Mouse (Mus musculus): ENCODE results near the gene Foxj3. TPM values are rescaled to one million over a fixed set of nuclear protein-coding genes. Genes with fewer than 3 reads are reported as not detected.

Gene Foxj3
- polyA plus RNA-seq, 1 experiment from 2014 or later = 5.3 TPM

- no peak overlapping the region for H3K27ac ChIP-seq (ENCODE audit: low read length)
- WGBS (ENCODE audit: insufficient replicate concordance) = 80% methylated on average over 1 of the region's 1 CpGs
- peaks cover 2% of the 10 kb centered on the region for H3K36me3 ChIP-seq (ENCODE audit: control insufficient read depth, insufficient read depth)
These were observed 53.2 kb downstream of the Foxj3 start for GRCm38 (mm10) chr4:119590027-119590426.

DNA sequence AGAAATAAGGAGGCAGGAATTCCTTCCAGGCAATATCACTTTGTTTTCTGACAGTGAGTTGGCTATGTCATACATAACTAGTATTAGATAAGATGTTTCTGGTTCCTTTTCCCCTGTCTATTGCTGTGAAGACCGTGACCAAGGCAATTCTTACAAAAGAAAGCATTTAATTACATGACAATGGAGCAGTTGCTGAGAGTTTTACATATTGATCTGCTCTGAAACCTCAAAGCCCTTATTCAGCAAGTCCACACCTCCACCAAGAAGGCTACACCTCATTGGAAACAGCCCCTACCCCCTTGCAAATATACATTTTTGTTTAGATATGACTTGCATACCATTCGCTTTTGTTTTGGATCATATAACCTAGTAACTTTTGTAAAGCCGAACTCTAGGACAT, 55.7 kb downstream of the Foxj3 start:
- Histone ChIP-seq H3K4me2 (ENCODE audit: low read depth, low read length) (no peak overlapping the region), H3K9ac (ENCODE audit: low read depth, low read length) (no peak overlapping the region), H3K36me3 (ENCODE audit: control insufficient read depth, insufficient read depth) (peaks cover 2% of the 10 kb centered on the region; the same call in 1 of the 2 replicates), H3K4me1 (ENCODE audit: control insufficient read depth, low read depth, low read length) (no peaks in the 10 kb centered on the region), H3K9me3 (replicated peaks; ENCODE audit: control insufficient read depth, low read length) (no peaks in the 10 kb centered on the region), H3K4me3 (ENCODE audit: low read depth, low read length) (no peak overlapping the region), H3K27me3 (ENCODE audit: control insufficient read depth, insufficient read depth, low read depth, low read length) (no peaks in the 10 kb centered on the region), H3K27ac (ENCODE audit: low read length) (no peak overlapping the region)
- 65% methylated on average over 3 of the region's 3 CpGs for WGBS (ENCODE audit: insufficient replicate concordance)
- no peak for ATAC-seq (ENCODE audit: low read depth)

More at GRCm38 (mm10) chr4:119590027-119590426, 53.2 kb downstream of the Foxj3 start:
- Histone ChIP-seq H3K4me1 (ENCODE audit: control insufficient read depth, low read depth, low read length) (no peaks in the 10 kb centered on the region), H3K9me3 (replicated peaks; ENCODE audit: control insufficient read depth, low read length) (no peaks in the 10 kb centered on the region), H3K9ac (ENCODE audit: low read depth, low read length) (no peak overlapping the region), H3K27me3 (ENCODE audit: control insufficient read depth, insufficient read depth, low read depth, low read length) (no peaks in the 10 kb centered on the region), H3K4me2 (ENCODE audit: low read depth, low read length) (no peak overlapping the region), H3K4me3 (ENCODE audit: low read depth, low read length) (no peak overlapping the region)
- ATAC-seq (ENCODE audit: low read depth) = no peak

DNA sequence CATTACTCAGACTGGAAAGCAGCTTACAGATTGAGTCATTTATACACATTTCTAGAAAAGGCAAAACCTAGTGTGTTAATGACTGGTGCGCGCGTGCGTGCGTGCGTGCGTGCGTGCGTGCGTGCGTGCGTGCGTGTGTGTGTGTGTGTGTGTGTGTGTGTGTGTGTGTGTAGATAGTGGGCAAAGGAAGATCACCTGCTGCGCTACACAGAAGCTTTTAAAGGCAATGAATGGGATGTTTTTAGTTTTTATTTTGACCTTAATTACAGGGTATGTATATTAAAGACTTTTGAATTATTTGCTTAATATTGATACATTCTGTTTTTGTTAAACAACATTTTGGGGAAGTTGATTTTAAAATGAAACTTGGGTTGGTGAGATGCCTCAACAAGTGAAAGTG, 57.5 kb downstream of the Foxj3 start:
- H3K9ac ChIP-seq (ENCODE audit: low read depth, low read length) = no peak overlapping the region
- no peak overlapping the region for H3K4me2 ChIP-seq (ENCODE audit: low read depth, low read length)
- H3K4me3 ChIP-seq (ENCODE audit: low read depth, low read length) = no peak overlapping the region
- no peaks in the 10 kb centered on the region for H3K36me3 ChIP-seq (ENCODE audit: control insufficient read depth, insufficient read depth)
- H3K9me3 ChIP-seq (replicated peaks; ENCODE audit: control insufficient read depth, low read length) = no peaks in the 10 kb centered on the region
- no peak for ATAC-seq (ENCODE audit: low read depth)
- H3K27me3 ChIP-seq (ENCODE audit: control insufficient read depth, insufficient read depth, low read depth, low read length) = no peaks in the 10 kb centered on the region
- no peak overlapping the region for H3K27ac ChIP-seq (ENCODE audit: low read length)
- 87% methylated on average over 14 of the region's 14 CpGs for WGBS (ENCODE audit: insufficient replicate concordance)
- no peaks in the 10 kb centered on the region for H3K4me1 ChIP-seq (ENCODE audit: control insufficient read depth, low read depth, low read length)

DNA sequence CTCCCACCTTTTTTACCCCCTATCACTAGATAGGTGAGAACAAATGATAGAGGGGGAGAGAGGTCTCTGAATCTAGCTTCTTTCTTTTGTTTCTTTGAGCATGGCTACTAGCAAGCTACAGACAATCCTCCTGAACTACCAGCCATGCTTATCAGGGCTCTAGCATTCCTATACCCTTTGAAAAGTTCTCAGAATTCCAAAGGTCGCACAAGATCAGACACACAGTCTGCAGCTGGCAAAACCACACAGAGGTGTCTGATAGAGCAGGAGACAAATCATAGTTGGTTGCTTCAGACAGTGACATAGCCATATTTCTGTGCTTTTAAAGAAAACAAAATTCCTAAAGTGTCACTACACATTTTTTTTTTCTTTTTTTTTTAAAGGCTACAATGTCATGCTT, 62.8 kb downstream of the Foxj3 start:
- Histone ChIP-seq H3K27ac (ENCODE audit: low read length) (no peak overlapping the region), H3K36me3 (ENCODE audit: control insufficient read depth, insufficient read depth) (0 out of 2 replicates have a peak, but pooled peaks cover 2% of the 10 kb centered on the region), H3K9me3 (replicated peaks; ENCODE audit: control insufficient read depth, low read length) (no peaks in the 10 kb centered on the region), H3K4me3 (ENCODE audit: low read depth, low read length) (no peak overlapping the region), H3K4me2 (ENCODE audit: low read depth, low read length) (no peak overlapping the region), H3K4me1 (ENCODE audit: control insufficient read depth, low read depth, low read length) (no peaks in the 10 kb centered on the region), H3K27me3 (ENCODE audit: control insufficient read depth, insufficient read depth, low read depth, low read length) (no peaks in the 10 kb centered on the region), H3K9ac (ENCODE audit: low read depth, low read length) (no peak overlapping the region)
- ATAC-seq (ENCODE audit: low read depth) = peak; percentile 67; the same call in 1 of the 2 replicates
- 40% methylated on average over 1 of the region's 1 CpGs for WGBS (ENCODE audit: insufficient replicate concordance)

DNA sequence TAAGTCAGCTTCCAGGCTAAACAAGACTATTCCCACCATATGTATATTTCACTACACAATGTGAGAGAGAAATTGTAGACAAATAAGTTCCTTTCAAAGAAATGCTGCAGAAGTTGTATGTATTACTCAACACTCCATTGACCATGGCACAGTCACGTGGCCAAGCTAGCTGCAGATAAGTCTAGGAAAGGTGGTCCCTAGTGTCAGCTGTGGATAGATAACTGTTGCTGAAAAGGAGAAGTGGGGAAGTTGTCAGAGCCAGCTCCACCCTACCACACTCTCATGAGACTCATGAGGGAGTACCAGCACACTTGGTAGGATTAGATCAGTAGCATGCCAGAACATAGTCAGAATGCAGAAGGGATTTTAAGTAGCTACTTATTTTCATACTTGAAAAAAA, 72.7 kb downstream of the Foxj3 start:
- peak; percentile 76 for ATAC-seq (ENCODE audit: low read depth)
- no peaks in the 10 kb centered on the region for H3K27me3 ChIP-seq (ENCODE audit: control insufficient read depth, insufficient read depth, low read depth, low read length)
- H3K4me3 ChIP-seq (ENCODE audit: low read depth, low read length) = no peak overlapping the region
- H3K4me2 ChIP-seq (ENCODE audit: low read depth, low read length) = no peak overlapping the region
- no peak overlapping the region for H3K9ac ChIP-seq (ENCODE audit: low read depth, low read length)
- no peak overlapping the region for H3K27ac ChIP-seq (ENCODE audit: low read length)
- no peaks in the 10 kb centered on the region for H3K36me3 ChIP-seq (ENCODE audit: control insufficient read depth, insufficient read depth)
- WGBS (ENCODE audit: insufficient replicate concordance) = 8% methylated on average over 1 of the region's 1 CpGs
- no peaks in the 10 kb centered on the region for H3K9me3 ChIP-seq (replicated peaks; ENCODE audit: control insufficient read depth, low read length)
- peaks cover 9% of the 10 kb centered on the region for H3K4me1 ChIP-seq (ENCODE audit: control insufficient read depth, low read depth, low read length)

GRCm38 (mm10) chr4:119614078-119614477, 77.3 kb downstream of the Foxj3 start:
- no peak overlapping the region for H3K9ac ChIP-seq (ENCODE audit: low read depth, low read length)
- H3K4me2 ChIP-seq (ENCODE audit: low read depth, low read length) = no peak overlapping the region
- H3K27ac ChIP-seq (ENCODE audit: low read length) = no peak overlapping the region
- H3K4me1 ChIP-seq (ENCODE audit: control insufficient read depth, low read depth, low read length) = peaks cover 9% of the 10 kb centered on the region
- H3K36me3 ChIP-seq (ENCODE audit: control insufficient read depth, insufficient read depth) = no peaks in the 10 kb centered on the region
- H3K9me3 ChIP-seq (replicated peaks; ENCODE audit: control insufficient read depth, low read length) = no peaks in the 10 kb centered on the region
- no peaks in the 10 kb centered on the region for H3K27me3 ChIP-seq (ENCODE audit: control insufficient read depth, insufficient read depth, low read depth, low read length)
- ATAC-seq (ENCODE audit: low read depth) = no peak
- 38% methylated on average over 1 of the region's 1 CpGs for WGBS (ENCODE audit: insufficient replicate concordance)
- no peak overlapping the region for H3K4me3 ChIP-seq (ENCODE audit: low read depth, low read length)

GRCm38 (mm10) chr4:119614724-119615123, 77.9 kb downstream of the Foxj3 start:
- H3K4me3 ChIP-seq (ENCODE audit: low read depth, low read length) = no peak overlapping the region
- WGBS (ENCODE audit: insufficient replicate concordance) = 66% methylated on average over 4 of the region's 4 CpGs
- peaks cover 5% of the 10 kb centered on the region for H3K4me1 ChIP-seq (ENCODE audit: control insufficient read depth, low read depth, low read length)
- H3K27ac ChIP-seq (ENCODE audit: low read length) = no peak overlapping the region
- peaks cover 2% of the 10 kb centered on the region for H3K36me3 ChIP-seq (ENCODE audit: control insufficient read depth, insufficient read depth)
- no peaks in the 10 kb centered on the region for H3K9me3 ChIP-seq (replicated peaks; ENCODE audit: control insufficient read depth, low read length)
- H3K4me2 ChIP-seq (ENCODE audit: low read depth, low read length) = no peak overlapping the region
- no peaks in the 10 kb centered on the region for H3K27me3 ChIP-seq (ENCODE audit: control insufficient read depth, insufficient read depth, low read depth, low read length)
- H3K9ac ChIP-seq (ENCODE audit: low read depth, low read length) = no peak overlapping the region
- ATAC-seq (ENCODE audit: low read depth) = no peak

- Histone ChIP-seq H3K27me3 (ENCODE audit: control insufficient read depth, insufficient read depth, low read depth, low read length) (no peaks in the 10 kb centered on the region), H3K9me3 (replicated peaks; ENCODE audit: control insufficient read depth, low read length) (no peaks in the 10 kb centered on the region), H3K9ac (ENCODE audit: low read depth, low read length) (no peak overlapping the region), H3K36me3 (ENCODE audit: control insufficient read depth, insufficient read depth) (peaks cover 7% of the 10 kb centered on the region), H3K4me1 (ENCODE audit: control insufficient read depth, low read depth, low read length) (peaks cover 1% of the 10 kb centered on the region; the same call in 1 of the 2 replicates), H3K27ac (ENCODE audit: low read length) (no peak overlapping the region), H3K4me3 (ENCODE audit: low read depth, low read length) (no peak overlapping the region), H3K4me2 (ENCODE audit: low read depth, low read length) (no peak overlapping the region)
- ATAC-seq (ENCODE audit: low read depth) = no peak
- 80% methylated on average over 7 of the region's 7 CpGs for WGBS (ENCODE audit: insufficient replicate concordance)
These were observed 89.4 kb downstream of the Foxj3 start for GRCm38 (mm10) chr4:119626081-119626645.

GRCm38 (mm10) chr4:119626876-119627275, 90.1 kb downstream of the Foxj3 start:
- Histone ChIP-seq H3K4me1 (ENCODE audit: control insufficient read depth, low read depth, low read length) (peaks cover 5% of the 10 kb centered on the region; the same call in 1 of the 2 replicates), H3K27me3 (ENCODE audit: control insufficient read depth, insufficient read depth, low read depth, low read length) (no peaks in the 10 kb centered on the region), H3K4me3 (ENCODE audit: low read depth, low read length) (no peak overlapping the region), H3K27ac (ENCODE audit: low read length) (no peak overlapping the region), H3K9me3 (replicated peaks; ENCODE audit: control insufficient read depth, low read length) (no peaks in the 10 kb centered on the region), H3K9ac (ENCODE audit: low read depth, low read length) (no peak overlapping the region), H3K36me3 (ENCODE audit: control insufficient read depth, insufficient read depth) (peaks cover 7% of the 10 kb centered on the region), H3K4me2 (ENCODE audit: low read depth, low read length) (no peak overlapping the region)
- 66% methylated on average over 3 of the region's 3 CpGs for WGBS (ENCODE audit: insufficient replicate concordance)
- ATAC-seq (ENCODE audit: low read depth) = no peak
